Mouse (Mus musculus) CH12.LX (cell line): ENCODE results near the gene Wdr47. TPM values are rescaled to one million over a fixed set of nuclear protein-coding genes. Genes with fewer than 3 reads are reported as not detected.

Source experiments
- DNase-seq: peaks from one replicate; pipeline ENCODE4 v3.0.0-alpha.2; 2013; ENCODE audit errors: extremely low read depth
- H3K27ac ChIP-seq: 2 replicates; pipeline ENCODE4 v1.5.1; 2012; ENCODE audit warnings: low read depth, mild to moderate bottlenecking, control low read depth, moderate library complexity; ENCODE audit not compliant: insufficient read depth
- H3K27me3 ChIP-seq: replicated peaks from 2 replicates; pipeline ENCODE3; 2012; ENCODE audit warnings: inconsistent platforms
- H3K36me3 ChIP-seq, 2 experiments: replicated peaks in 1 of 2; 2 replicates each; pipeline versions ENCODE3 to v1.6.1; 2012; ENCODE audit warnings: inconsistent platforms in 1 of 2, low read length in 1 of 2, mild to moderate bottlenecking in 1 of 2, mixed read lengths in 1 of 2, moderate library complexity in 1 of 2; ENCODE audit not compliant: control insufficient read depth in 1 of 2, insufficient read depth in 1 of 2
- H3K4me1 ChIP-seq, 2 experiments: 2 replicates each; pipeline ENCODE4 v1.6.1; 2012; ENCODE audit warnings: inconsistent platforms in 1 of 2, moderate library complexity in 1 of 2; ENCODE audit not compliant: insufficient read depth in 2 of 2, control insufficient read depth in 1 of 2
- H3K4me2 ChIP-seq: 2 replicates; pipeline ENCODE4 v1.6.1; 2012; ENCODE audit warnings: low read depth, mild to moderate bottlenecking, control low read depth; ENCODE audit not compliant: poor library complexity, insufficient read depth, severe bottlenecking
- H3K4me3 ChIP-seq, 3 experiments: fragments of 150-350 bp in 1 of 3; sonication (generic) in 1 of 3; replicated peaks in 1 of 3; 2 replicates each; pipeline versions ENCODE3 to v1.5.1; 2011 to 2012; ENCODE audit warnings: low read depth in 2 of 3, low read length in 2 of 3, mild to moderate bottlenecking in 2 of 3, moderate library complexity in 2 of 3, control low read depth in 1 of 3, improper control_type of control experiment in 1 of 3, inconsistent platforms in 1 of 3, mixed read lengths in 1 of 3; ENCODE audit not compliant: poor library complexity in 1 of 3
- H3K79me2 ChIP-seq: replicated peaks from 2 replicates; pipeline ENCODE4 v1.6.1; 2012; ENCODE audit warnings: mild to moderate bottlenecking, moderate library complexity; ENCODE audit not compliant: control insufficient read depth, poor library complexity, insufficient read depth, severe bottlenecking; ENCODE audit errors: extremely low read depth
- H3K9ac ChIP-seq: 2 replicates; pipeline ENCODE4 v1.6.1; 2012; ENCODE audit warnings: low read depth, mild to moderate bottlenecking, control low read depth, moderate library complexity; ENCODE audit not compliant: insufficient read depth
- H3K9me3 ChIP-seq: replicated peaks from 2 replicates; pipeline ENCODE3; 2012; ENCODE audit warnings: low read length, inconsistent platforms, mixed read lengths
- CTCF ChIP-seq, 2 experiments: IDR thresholded peaks in 1 of 2; conservative IDR thresholded peaks in 1 of 2; 2 replicates each; pipeline ENCODE4 v1.5.1; 2011 to 2012; ENCODE audit warnings: low read depth in 2 of 2, low read length in 2 of 2, improper control_type of control experiment in 1 of 2, inconsistent platforms in 1 of 2, mild to moderate bottlenecking in 1 of 2, moderate library complexity in 1 of 2
- E2F4 ChIP-seq: IDR thresholded peaks from 2 replicates; pipeline ENCODE4 v1.6.1; 2011; ENCODE audit warnings: low read depth, low read length, improper control_type of control experiment; ENCODE audit not compliant: insufficient replicate concordance
- ETS1 ChIP-seq: conservative IDR thresholded peaks from 2 replicates; pipeline ENCODE4 v1.6.1; 2012; ENCODE audit warnings: low read depth, mild to moderate bottlenecking, inconsistent platforms, low read length, improper control_type of control experiment, moderate library complexity
- HCFC1 ChIP-seq: IDR thresholded peaks from 2 replicates; pipeline ENCODE4 v1.6.1; 2012; ENCODE audit warnings: low read depth, mild to moderate bottlenecking, inconsistent platforms, low read length, improper control_type of control experiment
- IRF4 ChIP-seq: IDR thresholded peaks from 2 replicates; pipeline ENCODE4 v1.6.1; 2014; ENCODE audit warnings: low read depth, mild to moderate bottlenecking, inconsistent platforms, low read length, improper control_type of control experiment
- JUND ChIP-seq: conservative IDR thresholded peaks from 2 replicates; pipeline ENCODE4 v1.6.1; 2011; ENCODE audit warnings: low read depth, low read length, improper control_type of control experiment
- KAT2A ChIP-seq: IDR thresholded peaks from 2 replicates; pipeline ENCODE4 v1.6.1; 2012; ENCODE audit warnings: low read length, improper control_type of control experiment, inconsistent platforms; ENCODE audit not compliant: insufficient replicate concordance
- MAX ChIP-seq: IDR thresholded peaks from 2 replicates; pipeline ENCODE4 v1.6.1; 2011; ENCODE audit warnings: low read length, improper control_type of control experiment
- MAZ ChIP-seq: IDR thresholded peaks from 2 replicates; pipeline ENCODE4 v1.6.1; 2012; ENCODE audit warnings: low read depth, mild to moderate bottlenecking, inconsistent platforms, low read length, improper control_type of control experiment, moderate library complexity
- MEF2A ChIP-seq: IDR thresholded peaks from 2 replicates; pipeline ENCODE4 v1.6.1; 2014; ENCODE audit warnings: low read depth, mild to moderate bottlenecking, inconsistent platforms, low read length, improper control_type of control experiment, borderline replicate concordance
- MYC ChIP-seq: IDR thresholded peaks from 2 replicates; pipeline ENCODE4 v1.6.1; 2011; ENCODE audit warnings: low read depth, mild to moderate bottlenecking, improper control_type of control experiment, low read length
- NELFE ChIP-seq: IDR thresholded peaks from 2 replicates; pipeline ENCODE4 v1.6.1; 2011; ENCODE audit warnings: low read depth, low read length, improper control_type of control experiment
- PAX5 ChIP-seq: IDR thresholded peaks from 2 replicates; pipeline ENCODE4 v1.6.1; 2012; ENCODE audit warnings: low read length, inconsistent platforms, mixed read lengths
- RAD21 ChIP-seq: IDR thresholded peaks from 2 replicates; pipeline ENCODE4 v1.6.1; 2011; ENCODE audit warnings: low read depth, mild to moderate bottlenecking, low read length, improper control_type of control experiment, moderate library complexity
- RCOR1 ChIP-seq: conservative IDR thresholded peaks from 2 replicates; pipeline ENCODE4 v1.6.1; 2012; ENCODE audit warnings: low read depth, mild to moderate bottlenecking, inconsistent platforms, low read length, improper control_type of control experiment
- SMC3 ChIP-seq: IDR thresholded peaks from 2 replicates; pipeline ENCODE4 v1.6.1; 2011; ENCODE audit warnings: low read depth, low read length, improper control_type of control experiment
- UBTF ChIP-seq: IDR thresholded peaks from 2 replicates; pipeline ENCODE4 v1.6.1; 2012; ENCODE audit warnings: low read depth, mild to moderate bottlenecking, inconsistent platforms, low read length, improper control_type of control experiment, moderate library complexity
- USF2 ChIP-seq: conservative IDR thresholded peaks from 2 replicates; pipeline ENCODE4 v1.6.1; 2011; ENCODE audit warnings: low read depth, low read length, improper control_type of control experiment
- ZKSCAN1 ChIP-seq: IDR thresholded peaks from 2 replicates; pipeline ENCODE4 v1.6.1; 2012; ENCODE audit warnings: low read depth, inconsistent platforms, low read length, improper control_type of control experiment, borderline replicate concordance
- ZMIZ1 ChIP-seq: IDR thresholded peaks from 2 replicates; pipeline ENCODE4 v1.6.1; 2012; ENCODE audit warnings: low read depth, mild to moderate bottlenecking, inconsistent platforms, low read length, improper control_type of control experiment
- ZNF384 ChIP-seq: IDR thresholded peaks from 2 replicates; pipeline ENCODE4 v1.6.1; 2012; ENCODE audit warnings: low read depth, low read length, improper control_type of control experiment, inconsistent platforms
- dilution Hi-C: fragments of 300-500 bp; cut with MboI; formaldehyde crosslinking; loops from 2 replicates; pipeline ENCODE4 v1.14.3; 2020; ENCODE audit warnings: low sequenced_read_pairs; ENCODE audit not compliant: extremely low pct_unique_long_range_greater_than_20kb, extremely low pct_ligation_motif_present
- in situ Hi-C: fragments of 300-500 bp; cut with MboI; formaldehyde crosslinking; loops from 3 replicates; pipeline ENCODE4 v1.14.3; 2019; ENCODE audit warnings: low sequenced_read_pairs, low pct_ligation_motif_present, low pct_unique_long_range_greater_than_20kb, mixed read lengths
- polyA plus RNA-seq: library from polyadenylated mRNA; unstranded; fragments of >175 nt; gene quantifications from 2 replicates; pipeline ENCODE4 v1.2.1, GENCODE M21; 2012; ENCODE audit warnings: low read depth; ENCODE audit not compliant: insufficient read length
- total RNA-seq, 2 experiments: library from RNA; depleted of rRNA; stranded (reverse); fragments of 300-350 nt in 1 of 2; fragments of >200 nt in 1 of 2; gene quantifications; 2 replicates each; pipeline ENCODE4 v1.2.3; 2012 to 2014

The Wdr47 gene
- total and polyA plus RNA-seq, 3 experiments: 1.7 to 4.6 (median 2.2) TPM

DNA sequence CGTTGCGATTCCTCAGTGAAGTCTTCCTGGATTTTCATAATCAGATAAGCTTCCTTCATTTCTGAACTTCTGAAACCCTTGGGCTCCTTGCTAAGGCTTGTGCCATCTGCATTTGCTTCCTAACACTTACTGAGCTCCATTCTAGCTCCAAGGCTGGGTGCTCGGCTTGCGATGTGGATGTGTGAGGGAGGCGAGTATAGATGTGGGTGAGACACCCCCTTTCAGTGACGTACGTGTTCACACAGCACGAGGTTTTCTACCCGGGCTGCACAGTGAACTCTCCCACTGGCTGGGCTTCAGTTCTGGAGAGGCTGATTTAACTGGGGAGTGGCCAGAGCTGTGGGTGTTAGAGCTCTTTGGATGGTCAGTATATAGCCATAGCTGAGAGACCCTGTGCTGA, 67.5 kb downstream of the Wdr47 start:
- Histone ChIP-seq H3K36me3 (peaks cover 21 to 46% of the 10 kb centered on the region in 2 experiments), H3K4me3 (no peak overlapping the region), H3K9ac (no peak overlapping the region), H3K9me3 (peaks cover 8% of the 10 kb centered on the region), H3K27me3 (no peaks in the 10 kb centered on the region), H3K79me2 (peaks cover 15% of the 10 kb centered on the region), H3K4me2 (no peak overlapping the region), H3K4me1 (peaks cover 0 to 7% of the 10 kb centered on the region in 2 experiments; a peak in 2 of 4 replicates), H3K27ac (no peak overlapping the region)
- dilution Hi-C loops: no loop called here
- in situ Hi-C loops: loop anchor here (25.0 kb wide), 1 partner anchor 404 kb away; no protein-coding TSS in a partner anchor
- TF ChIP-seq KAT2A: no peak
- no peak for TF ChIP-seq ZMIZ1
- no peak for TF ChIP-seq HCFC1
- TF ChIP-seq JUND: no peak
- TF ChIP-seq E2F4: no peak
- no peak for TF ChIP-seq RAD21
- TF ChIP-seq USF2: no peak
- no peak for TF ChIP-seq ZNF384
- no peak for TF ChIP-seq UBTF
- TF ChIP-seq MAX: no peak
- no peak for TF ChIP-seq RCOR1
- no peak for TF ChIP-seq MAZ
- TF ChIP-seq PAX5: no peak
- no peak for TF ChIP-seq MYC
- TF ChIP-seq MEF2A: no peak
- no peak for TF ChIP-seq NELFE
- no peak for TF ChIP-seq ZKSCAN1
- no peak for TF ChIP-seq ETS1
- TF ChIP-seq, all 38 proteins: peak for 0
- no peak for DNase-seq

DNA sequence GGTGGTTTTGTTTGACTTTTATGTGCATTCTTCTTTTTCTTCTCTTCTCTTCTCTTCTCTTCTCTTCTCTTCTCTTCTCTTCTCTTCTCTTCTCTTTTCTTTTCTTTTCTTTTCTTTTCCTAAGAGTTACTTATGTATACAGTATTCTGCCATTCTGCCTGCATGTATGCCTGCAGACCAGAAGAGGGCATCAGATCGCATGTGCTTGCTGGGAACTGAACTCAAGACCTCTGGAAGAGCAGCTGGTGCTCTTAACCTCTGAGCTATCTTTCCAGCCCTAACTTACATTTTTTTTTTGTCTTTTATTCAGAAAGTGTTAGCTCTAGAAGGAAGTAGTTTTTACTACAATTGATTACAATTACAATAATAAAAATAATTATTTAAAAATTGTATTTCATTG, 69.9 kb downstream of the Wdr47 start:
- Histone ChIP-seq H3K36me3 (peaks cover 29 to 65% of the 10 kb centered on the region in 2 experiments), H3K27me3 (no peaks in the 10 kb centered on the region), H3K4me3 (no peak overlapping the region), H3K9me3 (peaks cover 8% of the 10 kb centered on the region), H3K4me1 (no peaks in the 10 kb centered on the region), H3K4me2 (no peak overlapping the region), H3K79me2 (no peaks in the 10 kb centered on the region; the same call in none of the 2 replicates), H3K27ac (no peak overlapping the region), H3K9ac (no peak overlapping the region)
- in situ Hi-C loops (loop anchor here (25.0 kb wide), 1 partner anchor 401 kb away; no protein-coding TSS in a partner anchor), dilution Hi-C loops (no loop called here)
- TF ChIP-seq IRF4 (no peak), RAD21 (peak; percentile 24), CTCF (conservative IDR thresholded peaks at IDR 0.05 in 1 of 2, IDR thresholded peaks at IDR 0.05 in 1 of 2; ENCODE audit: low read depth in 2 of 2, low read length in 2 of 2) (peak in 1 of 2 experiments; percentile 56; a peak in 2 of 4 replicates), SMC3 (peak; percentile 49; the same call in 1 of the 2 replicates)
- no peak for DNase-seq
